Mouse (Mus musculus) mouse trophoblast stem cell (cell line): ENCODE measurements around the gene Wdr92.

Source experiments
- in situ Hi-C, 2 experiments: fragments of 300-500 bp; cut with MseI, MboI; formaldehyde crosslinking; loops; 2 replicates in 1 of 2; 3 replicates in 1 of 2; pipeline ENCODE4 v1.15.1; 2025

Wdr92 gene

DNA sequence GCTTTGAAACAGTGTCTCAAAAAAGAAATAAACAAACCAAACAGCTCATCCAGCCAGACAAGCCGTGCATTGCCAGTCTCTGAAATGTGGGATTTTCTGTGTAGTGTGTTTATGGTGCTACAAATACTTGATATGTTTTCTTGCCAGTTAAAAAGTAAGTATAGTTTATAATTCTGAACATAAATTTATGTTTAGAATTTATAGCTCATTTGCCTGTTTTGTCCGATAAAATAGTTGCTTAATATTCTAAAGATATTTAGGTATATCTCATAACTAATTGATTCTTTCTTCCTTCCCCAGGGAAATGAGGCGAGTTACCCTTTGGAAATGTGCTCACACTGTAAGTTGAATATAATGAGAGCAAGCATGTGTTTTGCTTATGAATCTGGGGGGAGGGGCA lies at the start of gene Wdr92:
Wdr92 (plus strand) TSS at position 301 of the 400 bp plus-strand sequence.
- in situ Hi-C loops: no loop called here

DNA sequence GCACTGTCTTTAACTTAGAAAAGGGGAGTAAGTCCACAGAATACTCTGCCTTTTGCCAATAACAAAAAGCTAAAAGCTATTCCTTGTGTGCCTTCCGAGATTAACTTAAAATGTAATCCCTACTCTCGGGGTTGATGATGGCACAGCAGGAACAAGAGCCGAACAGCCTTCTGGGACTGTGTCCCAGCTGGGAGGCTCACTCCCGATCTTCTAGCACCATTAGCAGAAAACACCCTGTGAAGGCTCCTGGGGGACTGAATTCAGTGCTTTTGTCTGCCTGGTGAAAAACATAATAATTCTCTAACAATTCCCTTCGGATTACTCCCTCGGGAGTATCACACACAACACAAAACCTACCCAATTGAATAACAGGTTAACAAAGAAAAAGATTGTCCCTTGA lies 46.3 kb upstream of the Wdr92 start:
- in situ Hi-C loops: no loop called here

GRCm38 (mm10) chr11:17138306-17139033 lies 43.4 kb upstream of the Wdr92 start:
- in situ Hi-C loops: no loop called here

- in situ Hi-C loops: no loop called here
Observed at GRCm38 (mm10) chr11:17158858-17159737, 22.8 kb upstream of the Wdr92 start, which contains the start of gene Ppp3r1. Ppp3r1 (plus strand) TSS chr11:17159263.

DNA sequence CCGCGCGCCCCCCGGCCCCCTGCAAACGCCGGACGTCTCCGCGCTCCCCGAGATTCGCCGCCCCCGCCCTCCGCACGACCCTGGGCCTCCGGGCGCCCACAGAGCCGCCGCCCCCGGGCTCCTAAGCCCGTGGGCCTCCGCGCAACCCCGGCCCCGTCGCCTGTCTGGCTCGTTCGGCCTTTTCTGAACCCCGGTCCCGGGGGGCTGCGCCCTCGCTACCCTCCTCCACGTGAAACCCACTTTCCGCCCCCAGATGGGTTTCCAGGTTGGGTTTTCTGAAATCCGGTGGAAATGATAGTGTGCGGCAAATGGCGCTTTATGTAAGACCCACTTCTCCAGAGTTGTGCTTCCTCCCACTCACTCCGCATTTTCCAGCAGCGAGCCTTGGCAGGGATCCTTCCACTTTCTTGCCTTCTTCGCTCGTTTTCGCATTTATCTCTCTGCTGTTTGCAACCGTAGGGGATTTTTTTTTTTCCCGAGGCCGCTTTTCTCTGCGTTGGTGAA lies 22.1 kb upstream of the Wdr92 start:
- in situ Hi-C loops: no loop called here

GRCm38 (mm10) chr11:17160242-17160641 lies 21.7 kb upstream of the Wdr92 start:
- in situ Hi-C loops: no loop called here

GRCm38 (mm10) chr11:17163956-17164355 lies 18.0 kb upstream of the Wdr92 start:
- in situ Hi-C loops: no loop called here

DNA sequence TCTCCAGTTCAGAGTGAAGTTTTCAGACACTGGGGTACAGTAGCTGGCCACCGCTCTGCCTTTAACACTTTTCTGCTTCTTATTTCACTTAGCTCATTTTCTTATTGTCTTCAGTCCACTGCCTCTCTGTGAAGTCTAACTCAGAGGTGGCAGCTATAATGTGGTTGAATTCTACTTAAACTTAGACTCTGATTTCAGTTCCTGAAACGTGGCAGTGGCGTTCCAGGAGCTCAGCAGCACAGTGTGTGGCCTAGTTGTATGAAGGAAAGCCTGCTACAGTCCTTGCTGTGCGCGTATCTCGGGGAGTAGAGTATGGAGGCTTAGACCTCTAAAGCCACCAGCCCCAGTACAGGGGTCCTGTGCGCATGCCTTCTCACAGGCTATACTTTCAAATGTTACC lies 15.3 kb upstream of the Wdr92 start:
- in situ Hi-C loops: no loop called here

DNA sequence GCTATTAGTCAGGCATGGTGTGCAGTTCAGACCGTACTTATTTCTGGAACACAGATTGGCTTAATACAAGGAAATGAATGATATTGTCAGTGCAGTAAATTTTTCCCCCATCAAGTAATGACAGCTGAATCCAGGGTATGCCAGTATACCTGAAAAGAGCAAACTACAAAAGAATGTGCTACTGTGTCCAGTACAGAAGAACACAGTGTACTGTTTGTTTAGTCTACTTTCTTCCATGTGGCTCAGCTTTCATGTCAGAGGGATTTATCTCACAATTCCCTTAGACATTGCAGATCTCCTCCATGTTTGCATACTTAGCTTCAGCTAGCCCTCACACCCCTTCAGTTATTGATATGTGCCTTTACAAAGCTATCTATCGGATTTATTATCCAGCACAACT lies 12.6 kb upstream of the Wdr92 start:
- in situ Hi-C loops: no loop called here

DNA sequence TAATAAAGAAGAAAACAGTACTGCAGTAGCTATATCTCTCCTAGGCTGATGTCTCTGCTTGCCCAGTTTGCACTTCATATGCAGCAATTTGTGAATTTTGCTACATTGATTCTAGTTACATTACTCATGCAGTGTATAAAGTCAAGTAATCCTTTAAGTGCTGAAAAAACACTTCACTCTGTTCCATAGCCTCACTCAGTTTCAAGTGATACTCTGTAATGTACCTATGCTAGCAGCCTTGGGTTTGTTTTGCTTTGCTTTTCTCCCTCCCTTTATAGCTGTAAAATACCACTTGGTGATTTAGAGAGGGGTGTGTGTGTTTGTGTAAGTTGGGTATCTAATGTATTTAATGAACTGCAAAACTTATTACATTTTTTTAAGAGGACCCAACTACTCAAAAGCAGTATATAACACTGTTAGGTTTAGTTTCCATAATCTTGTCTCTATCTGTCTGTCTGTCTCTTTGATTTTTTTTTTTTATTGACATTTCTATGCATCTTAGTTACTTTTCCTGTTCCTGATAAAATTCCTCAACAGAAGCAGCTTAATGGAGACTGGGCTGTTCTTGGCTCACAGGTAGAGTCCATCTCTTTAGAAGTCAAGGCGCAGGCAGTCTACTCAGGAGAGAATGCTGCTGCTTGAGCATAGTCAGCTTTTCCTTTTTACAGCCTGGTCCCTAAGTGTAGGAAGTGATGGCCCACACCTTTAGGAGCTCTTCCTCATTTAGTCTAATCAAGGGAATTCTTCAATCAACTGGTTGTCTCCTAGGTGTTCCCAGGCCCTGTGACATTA lies 10.8 kb upstream of the Wdr92 start:
- in situ Hi-C loops: no loop called here

GRCm38 (mm10) chr11:17172300-17172699 lies 9.6 kb upstream of the Wdr92 start:
- in situ Hi-C loops: no loop called here

GRCm38 (mm10) chr11:17176638-17177037 lies 5.3 kb upstream of the Wdr92 start:
- in situ Hi-C loops: no loop called here

GRCm38 (mm10) chr11:17180753-17181152 lies 1.2 kb upstream of the Wdr92 start:
- in situ Hi-C loops: no loop called here

DNA sequence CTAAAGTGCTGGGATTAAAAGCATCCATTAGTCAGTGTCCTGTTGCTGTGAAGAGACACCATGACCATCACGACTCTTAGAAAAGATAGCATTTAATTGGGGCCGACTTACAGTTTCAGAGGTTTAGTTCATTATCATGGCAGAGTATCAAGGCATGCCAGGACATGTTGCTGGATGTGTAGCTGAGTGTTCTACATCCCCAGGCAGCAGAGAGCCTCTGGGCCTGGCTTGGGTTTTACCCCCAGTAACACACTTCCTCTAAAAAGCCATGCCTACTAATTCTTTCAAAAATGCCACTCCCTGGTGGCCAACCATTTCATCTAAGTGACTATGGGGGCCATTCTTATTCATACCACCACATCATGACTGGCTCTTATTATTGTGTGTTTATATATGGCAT lies 1.3 kb downstream of the Wdr92 start:
- in situ Hi-C loops: no loop called here

- in situ Hi-C loops: no loop called here
Observed at GRCm38 (mm10) chr11:17187649-17188048, 5.7 kb downstream of the Wdr92 start.

- in situ Hi-C loops: no loop called here
Observed at GRCm38 (mm10) chr11:17188786-17189185, 6.9 kb downstream of the Wdr92 start.

DNA sequence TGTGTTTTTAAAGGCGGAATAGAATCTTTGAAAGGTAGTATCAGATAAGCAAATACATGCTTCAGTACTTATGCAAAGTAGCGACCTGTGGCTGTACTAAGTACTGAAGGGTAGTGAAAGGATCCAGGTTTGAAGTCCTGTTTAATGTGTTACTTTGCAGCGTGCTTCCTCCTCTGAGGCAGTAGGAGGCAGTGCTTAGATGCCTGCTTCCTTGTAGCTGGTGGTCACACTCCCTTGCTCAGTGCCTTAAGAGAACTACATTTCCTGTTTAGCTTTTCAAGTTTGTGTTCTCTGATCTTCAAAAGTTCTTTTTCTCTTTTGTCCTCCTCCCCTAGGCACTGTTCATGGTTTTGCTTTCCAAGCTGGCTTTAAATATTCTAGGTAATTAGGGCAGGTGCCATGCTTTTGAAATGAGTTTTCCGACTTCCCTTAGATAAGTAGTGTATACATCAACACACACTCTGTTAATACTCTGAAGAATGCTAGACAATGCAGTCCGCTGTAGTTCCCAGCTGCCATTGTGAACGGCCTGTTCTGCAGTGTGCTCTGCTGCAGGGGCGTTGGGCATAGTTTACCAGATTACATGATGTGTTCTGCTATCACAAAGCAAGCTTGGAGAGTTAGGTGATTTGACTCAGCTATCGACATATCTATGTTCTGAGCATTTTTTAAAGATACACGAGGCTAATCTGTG lies 10.4 kb downstream of the Wdr92 start:
- in situ Hi-C loops: no loop called here

- in situ Hi-C loops: no loop called here
Observed at GRCm38 (mm10) chr11:17199170-17199569, 17.3 kb downstream of the Wdr92 start.

DNA sequence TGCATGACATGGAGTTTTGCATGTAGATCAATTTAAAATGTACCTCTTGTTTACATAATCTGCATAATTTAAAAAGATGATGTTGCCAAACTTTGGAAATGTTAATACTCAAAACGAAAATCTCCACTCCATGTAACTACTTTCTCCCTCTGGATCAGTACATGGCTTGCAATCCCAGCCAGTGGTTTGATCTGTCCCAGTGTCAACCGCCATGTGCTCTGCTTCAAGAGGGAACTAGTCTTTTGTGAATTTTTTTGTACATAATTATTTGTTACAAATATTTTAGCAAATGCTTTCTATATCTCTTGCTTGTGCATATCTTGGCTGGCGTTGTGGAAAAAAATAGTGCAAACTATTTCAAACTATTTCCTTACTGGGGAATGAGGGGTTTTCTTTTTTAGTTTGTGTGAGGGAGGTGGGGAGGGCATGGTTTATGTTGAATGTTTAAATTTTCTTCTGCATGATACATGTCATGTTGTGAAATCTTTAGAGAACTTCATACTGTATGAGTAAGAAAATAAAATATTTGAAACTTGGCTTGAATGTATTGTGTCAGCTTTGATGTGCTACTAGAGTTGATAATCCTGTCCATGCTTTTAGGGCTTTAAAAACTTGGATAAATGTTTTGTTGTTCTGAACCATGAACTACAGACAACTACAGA lies 18.1 kb downstream of the Wdr92 start:
- in situ Hi-C loops: no loop called here

DNA sequence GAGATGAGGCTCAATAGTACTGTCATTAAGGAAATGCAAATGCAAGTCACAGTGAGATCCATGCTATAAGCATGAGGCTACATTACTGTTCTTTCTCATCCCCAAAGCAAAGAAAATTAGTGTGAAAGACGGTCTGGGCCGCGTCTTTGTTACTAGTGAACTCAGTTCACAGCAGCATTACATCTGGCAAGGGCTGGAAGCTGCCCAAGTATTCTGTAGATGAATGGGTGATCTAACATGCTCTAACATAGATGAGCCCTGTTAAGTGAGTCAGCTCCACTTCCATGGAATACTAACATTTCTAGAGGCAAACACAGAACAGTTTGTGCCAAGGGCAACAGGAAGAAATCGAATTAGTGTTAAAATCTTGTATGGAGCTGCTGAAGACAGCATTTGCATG lies 19.0 kb downstream of the Wdr92 start:
- in situ Hi-C loops: no loop called here

GRCm38 (mm10) chr11:17202481-17202880 lies 20.6 kb downstream of the Wdr92 start:
- in situ Hi-C loops: no loop called here
